Mouse (Mus musculus) ovary, postnatal 36 days (tissue): ENCODE measurements at regions not wholly inside any gene's neighbourhood (a gene's known extent, or its start where the extent isn't known, plus 50 kb on each side); places are given as distances from the start of the nearest gene placed in this dataset.

Source experiments
- DNase-seq: peaks from one replicate; pipeline ENCODE4 v3.0.0; 2022; ENCODE audit warnings: low spot score, mixed read lengths

DNA sequence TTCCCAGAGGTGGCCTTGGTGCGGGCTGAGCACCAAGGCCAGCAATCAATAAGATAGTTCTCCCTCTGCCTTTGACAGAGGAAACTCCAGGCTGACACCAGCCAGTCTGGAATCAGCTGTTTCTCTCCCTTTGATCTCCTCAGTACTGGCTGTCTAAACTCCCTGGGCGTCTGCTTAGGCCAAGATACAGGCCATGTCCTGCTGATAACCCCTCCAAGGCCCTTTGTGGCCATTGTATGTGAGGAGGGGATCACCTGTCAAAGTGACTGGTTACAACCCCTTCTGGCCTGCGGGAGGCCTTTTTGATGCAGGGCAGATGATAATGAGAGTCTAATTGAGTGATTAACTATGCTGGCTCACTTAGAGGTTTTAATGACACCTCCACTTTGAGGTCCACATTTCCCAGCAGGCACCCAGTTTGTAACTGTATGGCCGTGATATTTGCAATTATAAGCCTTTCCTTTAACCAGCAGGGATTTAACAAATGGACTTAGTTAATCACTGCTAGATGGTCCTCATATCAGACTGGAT lies 777.8 kb downstream of the Kcnj2 start:
- no peak for DNase-seq

DNA sequence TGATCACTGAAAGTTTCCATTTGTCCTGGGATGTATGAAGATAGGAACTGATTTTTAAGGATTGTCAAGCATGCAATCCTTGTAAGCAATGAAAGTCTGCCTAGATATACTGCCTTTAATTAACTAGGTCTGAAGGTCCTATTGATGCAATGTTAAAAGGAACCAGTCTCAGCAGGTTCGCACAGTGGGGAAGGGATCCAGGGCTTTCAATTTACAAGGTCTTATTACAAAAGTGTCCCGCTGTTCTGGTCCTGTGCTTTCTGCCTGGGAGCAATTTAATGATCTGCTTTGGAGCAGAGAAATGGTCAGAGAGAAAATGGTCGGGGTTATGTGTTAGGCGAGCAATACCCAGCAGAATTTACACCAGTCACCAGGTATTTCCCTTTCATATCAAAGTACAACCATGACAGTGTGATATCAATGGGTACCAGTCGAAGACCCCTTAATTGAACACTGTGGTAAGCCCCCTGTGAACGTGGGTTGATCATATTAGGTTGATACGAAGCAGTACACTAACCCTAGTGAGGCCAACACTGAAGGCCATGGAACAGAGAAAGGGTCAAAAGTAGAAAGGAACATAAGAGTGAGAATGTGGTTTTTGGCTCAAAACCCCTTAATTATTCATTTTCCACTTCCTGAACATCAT lies 778.5 kb downstream of the Kcnj2 start:
- DNase-seq = no peak

DNA sequence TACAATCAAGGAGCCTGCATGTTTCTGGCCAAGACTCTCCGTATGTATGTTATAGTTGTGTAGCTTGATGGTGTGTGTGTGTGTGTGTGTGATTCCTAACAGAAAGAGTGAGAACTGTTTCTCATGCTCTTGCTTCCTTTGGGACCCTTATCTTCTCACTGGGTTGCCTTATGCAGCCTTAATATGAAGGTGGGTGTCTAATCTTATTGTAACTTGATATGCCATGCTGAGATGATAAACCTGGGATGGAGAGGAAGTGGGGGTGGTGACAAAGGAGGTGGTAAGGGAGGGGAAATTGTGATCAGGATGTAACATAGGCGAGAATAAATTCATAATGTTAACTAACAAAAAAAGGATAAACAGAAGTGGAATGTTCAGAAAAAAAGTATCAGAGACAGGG lies 791.3 kb downstream of the Kcnj2 start:
- no peak for DNase-seq

DNA sequence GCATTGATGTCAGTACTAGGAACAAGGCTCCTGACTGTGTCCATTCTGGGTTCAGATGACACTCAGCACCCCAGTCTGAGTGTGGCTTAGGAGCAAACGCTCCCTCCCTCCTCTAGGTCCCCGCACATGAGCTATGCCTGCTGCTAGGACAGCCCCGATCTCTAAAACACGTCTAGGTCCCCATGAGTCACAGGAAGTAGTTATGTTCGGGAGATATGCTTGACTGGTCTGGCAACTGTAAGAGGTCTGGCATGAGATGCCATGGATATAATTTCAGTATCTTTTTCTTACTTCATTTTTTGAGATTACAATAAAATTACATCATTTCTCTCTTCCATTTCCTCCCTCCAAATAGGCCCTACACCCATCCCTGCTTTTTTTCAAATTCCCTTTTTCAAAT lies 792.1 kb downstream of the Kcnj2 start:
- no peak for DNase-seq

DNA sequence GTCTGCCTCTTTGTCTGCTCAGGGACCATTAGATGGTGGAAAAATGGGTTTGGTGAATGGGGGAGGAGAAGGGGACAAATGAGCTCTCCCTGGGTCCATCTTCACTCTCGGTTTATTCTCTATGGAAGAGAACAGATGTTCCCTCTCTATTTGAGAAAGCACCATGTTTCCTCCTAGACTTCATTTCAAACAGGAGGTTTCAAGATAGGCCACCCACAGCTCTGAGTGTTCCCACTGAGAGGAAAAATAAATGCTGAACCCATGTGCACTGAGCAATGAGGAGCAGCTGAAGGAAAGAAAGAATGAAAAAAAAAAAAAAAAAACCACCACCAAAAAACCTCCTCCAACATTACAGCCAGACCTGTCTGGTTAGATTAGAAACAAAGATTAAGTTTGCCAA lies 799.2 kb downstream of the Kcnj2 start:
- no peak for DNase-seq

DNA sequence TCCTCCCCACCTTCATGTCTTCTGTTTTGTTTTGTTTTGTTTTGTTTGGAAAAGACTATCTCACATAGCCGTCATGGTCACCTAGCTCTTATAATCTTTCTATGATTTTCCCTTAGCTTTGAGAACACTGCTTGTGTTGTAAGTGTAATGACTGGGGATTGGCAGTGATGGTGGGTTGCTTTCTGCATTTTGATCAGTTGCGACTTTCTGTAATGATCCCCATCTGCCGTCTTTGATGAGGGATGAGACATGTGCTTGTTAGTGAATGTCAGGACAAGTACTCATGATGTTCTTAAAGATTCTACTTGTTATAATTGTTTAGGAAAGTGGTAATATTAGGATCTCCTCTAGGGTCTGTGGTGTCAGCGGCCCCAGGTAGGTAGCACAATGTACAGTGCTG lies 809.4 kb downstream of the Kcnj2 start:
- no peak for DNase-seq

DNA sequence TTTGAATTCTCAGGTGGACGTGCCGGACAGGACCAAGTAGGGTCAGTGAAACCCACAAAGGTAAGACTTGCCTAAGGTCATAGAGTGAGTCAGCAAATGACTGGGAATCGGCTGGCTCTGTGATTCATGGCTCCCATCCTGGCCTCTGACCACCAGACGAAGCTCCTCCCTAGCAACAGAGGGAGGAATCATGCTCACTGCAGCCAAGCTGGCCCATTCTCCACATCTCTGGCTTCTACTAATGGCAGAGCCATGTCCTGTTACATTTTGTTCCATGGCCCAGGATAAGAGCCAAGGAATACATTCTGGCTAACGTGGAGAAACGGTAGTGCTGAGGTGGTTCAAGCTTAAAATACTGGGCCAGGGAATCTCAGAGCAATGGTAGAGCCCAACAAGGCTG lies 814.2 kb downstream of the Kcnj2 start:
- DNase-seq = no peak

DNA sequence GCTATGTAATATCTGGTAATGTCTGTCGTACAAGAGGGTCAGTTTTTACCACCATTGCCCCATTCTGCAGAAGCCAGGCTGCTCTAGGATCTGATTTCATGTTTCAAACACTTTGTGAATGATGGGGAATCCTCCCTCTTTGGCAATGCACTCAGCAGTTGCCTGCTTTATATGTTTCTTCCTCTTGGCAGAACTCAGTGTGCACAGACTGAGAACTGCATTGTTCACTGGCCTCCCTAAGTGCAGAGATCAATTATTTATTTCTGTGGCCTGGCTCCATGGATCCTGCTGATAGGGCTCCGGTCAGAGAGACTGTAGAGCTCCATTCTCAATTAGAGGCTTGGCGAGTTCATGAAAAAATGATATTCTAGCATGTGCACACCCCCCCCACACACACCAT lies 824.1 kb downstream of the Kcnj2 start:
- no peak for DNase-seq

DNA sequence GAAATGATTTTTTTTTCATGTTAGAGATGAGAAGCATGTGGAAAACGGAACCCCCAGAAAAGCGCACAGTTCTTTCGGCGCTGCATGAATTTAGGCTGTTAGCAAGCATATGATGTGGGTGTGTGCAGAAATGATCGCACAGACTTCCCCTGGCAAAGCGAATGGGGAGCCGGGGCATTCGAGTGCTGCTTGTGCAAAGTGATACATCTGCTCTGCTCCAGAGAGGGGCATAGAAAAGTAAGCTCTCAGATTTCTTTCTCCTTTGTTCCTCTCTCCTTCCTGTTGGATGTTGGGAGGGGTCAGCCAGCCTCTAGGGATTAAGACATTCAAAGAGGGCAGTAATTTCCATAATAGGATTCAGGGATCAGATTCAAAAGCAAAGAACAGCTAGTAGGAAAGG lies 827.9 kb downstream of the Kcnj2 start:
- no peak for DNase-seq

DNA sequence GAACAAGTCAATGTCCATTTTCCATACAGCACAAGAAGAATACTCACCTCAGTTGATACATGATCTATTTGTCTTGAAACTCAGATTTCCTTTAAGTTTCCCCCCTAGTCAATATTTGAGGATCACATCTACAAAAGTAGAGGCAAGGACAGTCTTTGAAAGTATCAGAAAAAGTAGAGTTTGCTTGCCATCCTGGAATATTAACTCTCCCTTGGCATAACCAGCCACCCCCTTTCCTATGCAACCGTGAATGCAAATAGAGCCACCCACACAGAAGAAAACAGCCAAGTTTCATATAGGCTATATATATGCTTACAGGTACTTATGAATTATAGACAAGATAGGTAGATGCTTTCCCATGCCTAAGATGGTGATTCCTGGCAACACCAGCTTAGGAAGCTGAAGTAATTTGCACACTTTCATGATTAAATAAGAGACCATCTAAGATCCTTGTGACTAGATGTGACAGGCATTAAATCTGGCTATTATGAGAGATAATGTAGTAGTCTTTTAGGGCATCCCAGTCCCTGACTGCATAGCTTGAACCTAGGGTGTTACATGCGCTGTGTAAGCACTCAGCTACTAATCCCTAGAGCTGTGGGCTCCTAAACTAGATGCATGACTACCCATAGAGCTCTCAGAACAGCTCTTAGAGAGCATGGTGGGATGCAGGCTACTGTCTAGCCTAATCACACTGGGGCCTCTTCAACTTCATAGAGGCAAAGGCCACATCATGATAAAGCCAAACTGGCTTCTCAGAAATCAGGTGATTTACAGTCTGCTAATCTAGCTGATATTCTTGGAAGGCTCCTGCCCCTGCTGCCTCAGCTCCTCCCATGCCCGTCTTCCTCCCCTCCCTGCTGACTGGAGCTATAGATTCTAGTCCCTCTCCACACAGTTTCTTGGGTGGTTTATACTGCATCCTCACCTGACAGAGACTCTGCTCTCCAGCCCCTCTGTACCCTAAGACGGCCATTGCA lies 829.5 kb downstream of the Kcnj2 start:
- DNase-seq = no peak

DNA sequence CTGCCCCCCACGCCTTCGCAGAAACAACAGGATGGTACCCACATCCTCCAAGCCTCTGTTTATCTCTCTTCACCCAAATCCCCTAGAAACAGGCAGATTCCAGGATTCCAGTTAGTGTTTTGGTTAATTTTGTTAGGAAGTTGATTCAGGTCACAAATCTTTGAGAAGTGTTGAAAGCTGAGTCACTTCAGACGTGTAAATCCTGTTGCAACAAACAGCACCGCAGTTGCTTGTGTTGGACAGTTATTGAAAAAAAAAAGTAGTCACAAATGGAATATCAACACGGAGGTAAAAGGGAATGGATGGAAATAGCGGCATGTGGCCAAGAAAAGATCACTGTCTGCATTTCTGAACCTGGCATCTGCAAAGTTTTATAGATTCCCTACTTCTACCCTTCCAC lies 831.0 kb downstream of the Kcnj2 start:
- DNase-seq = no peak

DNA sequence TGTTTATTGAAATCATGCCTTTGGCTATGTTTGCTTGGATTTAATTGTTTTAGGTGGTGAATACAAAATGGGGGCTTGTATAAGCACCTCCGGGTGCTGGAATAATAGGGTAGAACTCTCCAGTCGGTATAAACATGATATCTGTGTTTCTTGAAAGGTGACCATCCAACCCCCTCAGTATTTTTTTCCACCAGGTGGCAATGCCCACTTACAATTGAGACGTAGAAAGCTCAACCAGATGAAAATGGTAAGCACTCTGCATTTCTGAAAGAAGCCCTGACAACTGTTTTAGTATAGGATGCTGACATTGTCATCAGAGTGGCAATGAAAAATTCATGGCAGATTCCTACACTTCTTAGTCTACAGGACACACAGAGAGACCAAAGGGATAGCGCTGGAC lies 838.1 kb downstream of the Kcnj2 start:
- no peak for DNase-seq

DNA sequence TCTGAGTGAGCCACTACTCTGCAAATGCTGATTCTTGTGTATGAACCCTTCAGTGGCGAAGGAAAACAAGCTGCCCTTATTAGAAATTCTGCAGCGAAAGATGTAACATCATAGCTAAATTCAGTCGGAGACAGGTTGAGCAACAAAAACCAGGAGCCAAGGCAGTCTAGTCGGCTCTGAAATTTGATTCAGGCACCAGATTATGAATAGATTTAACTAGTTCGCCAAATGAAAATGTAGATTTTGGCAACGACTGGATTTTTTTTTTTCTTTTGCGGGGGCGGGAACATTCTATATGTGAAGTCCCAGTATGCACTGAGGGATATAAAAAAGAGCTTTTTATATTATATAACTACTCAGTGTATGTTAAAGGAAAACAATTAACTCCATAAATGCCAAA lies 847.9 kb downstream of the Kcnj2 start:
- no peak for DNase-seq

DNA sequence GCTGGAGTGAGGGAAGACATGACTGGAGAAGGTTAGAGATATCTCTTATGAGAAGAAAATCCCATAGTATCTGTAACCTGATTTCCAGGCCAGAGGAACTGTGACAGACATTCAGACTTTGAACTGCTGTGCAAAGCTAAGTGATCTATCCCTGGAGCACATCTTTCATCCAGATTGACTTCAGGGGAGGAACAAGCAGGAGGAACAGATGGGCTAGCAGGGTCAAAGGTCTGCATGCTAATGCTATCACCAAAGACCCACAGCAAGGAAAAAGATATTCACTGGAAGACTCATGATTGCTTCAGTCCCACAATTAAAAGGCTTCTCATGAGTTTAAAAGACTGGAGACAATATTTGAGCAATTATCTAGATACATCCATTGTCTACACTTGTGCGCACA lies 855.7 kb upstream of the Sox9 start:
- no peak for DNase-seq

DNA sequence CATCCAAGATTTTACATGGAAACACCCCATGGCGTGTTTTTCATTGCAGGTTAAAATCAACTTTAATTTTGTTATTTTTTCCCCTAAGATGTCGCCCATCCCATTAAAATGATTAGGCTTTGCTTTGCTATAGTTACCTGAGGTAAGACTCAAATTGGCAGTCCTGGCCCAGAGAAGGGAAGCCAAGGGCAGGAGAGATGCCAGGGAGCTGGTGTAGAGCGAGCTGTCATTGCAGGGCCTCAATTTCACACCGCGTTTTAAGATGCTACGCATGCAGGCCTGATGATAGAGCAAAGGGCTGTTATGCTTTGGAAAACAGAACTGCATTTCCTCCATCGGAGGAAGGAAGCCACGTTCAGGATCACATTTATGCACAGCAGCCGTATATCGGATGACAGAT lies 852.7 kb upstream of the Sox9 start:
- DNase-seq = no peak

DNA sequence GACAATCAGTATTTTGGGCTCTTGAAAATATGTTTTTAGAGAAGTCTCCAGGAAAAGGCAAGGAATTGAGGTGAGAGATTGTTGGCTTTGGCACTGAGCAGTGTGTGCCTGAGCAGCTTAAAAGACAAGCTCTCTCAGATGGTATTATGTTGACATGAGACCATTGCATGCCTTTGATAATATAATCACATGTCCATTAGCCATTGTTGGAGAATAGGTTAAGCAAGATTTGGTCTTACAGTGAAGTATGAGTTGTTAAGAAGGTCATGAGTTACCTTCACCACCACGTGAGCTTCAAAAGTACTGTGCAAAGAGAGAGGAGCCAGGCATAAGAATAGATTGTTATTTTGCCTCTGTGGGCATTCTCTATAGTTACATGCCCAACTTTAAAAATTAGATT lies 850.0 kb upstream of the Sox9 start:
- no peak for DNase-seq

DNA sequence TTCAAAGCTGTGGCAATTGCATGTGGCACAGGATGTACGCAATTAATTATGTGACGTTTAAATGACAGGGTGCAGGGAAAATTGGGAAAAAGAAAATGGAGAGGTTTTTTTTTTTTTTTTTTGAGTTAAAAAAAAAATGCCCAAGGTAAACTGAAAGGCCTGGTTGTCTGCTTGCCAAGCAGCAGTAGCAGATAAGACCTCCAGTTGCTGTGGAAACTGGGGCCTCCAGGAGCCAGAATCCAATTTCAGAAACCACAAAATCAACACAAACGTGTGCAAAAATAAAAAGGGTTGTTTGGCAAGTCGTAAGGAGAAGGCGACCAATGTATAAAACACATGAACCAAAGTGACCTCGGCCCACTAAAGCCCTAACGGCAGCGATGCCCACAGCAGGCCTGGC lies 837.7 kb upstream of the Sox9 start:
- DNase-seq = peak; percentile 11

DNA sequence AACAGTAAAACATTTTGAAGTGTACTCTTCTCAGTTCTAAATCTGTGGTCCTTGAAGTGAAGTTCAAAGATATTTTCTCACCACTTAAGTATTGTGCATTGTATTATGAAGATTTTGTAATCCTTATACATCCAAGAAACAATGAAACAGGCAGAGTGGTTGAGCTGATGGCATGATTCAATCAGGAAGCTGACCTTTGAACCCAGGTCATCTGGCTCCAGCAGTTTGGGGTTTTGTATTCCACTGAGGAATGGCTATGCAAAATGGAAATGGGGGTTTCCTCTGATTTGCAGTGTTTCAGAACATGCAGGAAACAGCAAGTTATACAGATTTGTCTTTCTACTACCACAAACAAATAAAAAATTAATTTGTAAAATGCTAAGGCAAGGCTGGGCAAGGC lies 836.2 kb upstream of the Sox9 start:
- no peak for DNase-seq

DNA sequence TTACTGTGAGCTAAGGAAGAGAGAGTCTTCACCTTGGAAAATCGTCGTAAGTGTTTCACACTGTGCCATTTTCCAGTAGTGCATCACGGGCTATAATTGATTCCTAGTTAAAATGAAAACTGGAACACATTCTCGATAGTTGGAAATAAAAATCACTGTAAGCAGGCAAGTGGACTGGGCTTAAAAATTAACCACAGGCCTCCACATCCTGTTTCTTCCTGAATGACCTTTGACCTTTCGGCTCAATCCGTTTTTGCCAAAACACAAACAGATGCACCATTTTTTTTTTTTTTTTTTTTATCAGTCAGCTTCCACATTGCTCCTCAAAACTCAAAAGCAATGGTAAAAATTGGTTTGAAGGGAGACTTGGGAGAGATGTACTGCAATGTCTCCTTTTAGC lies 834.4 kb upstream of the Sox9 start:
- DNase-seq = no peak

DNA sequence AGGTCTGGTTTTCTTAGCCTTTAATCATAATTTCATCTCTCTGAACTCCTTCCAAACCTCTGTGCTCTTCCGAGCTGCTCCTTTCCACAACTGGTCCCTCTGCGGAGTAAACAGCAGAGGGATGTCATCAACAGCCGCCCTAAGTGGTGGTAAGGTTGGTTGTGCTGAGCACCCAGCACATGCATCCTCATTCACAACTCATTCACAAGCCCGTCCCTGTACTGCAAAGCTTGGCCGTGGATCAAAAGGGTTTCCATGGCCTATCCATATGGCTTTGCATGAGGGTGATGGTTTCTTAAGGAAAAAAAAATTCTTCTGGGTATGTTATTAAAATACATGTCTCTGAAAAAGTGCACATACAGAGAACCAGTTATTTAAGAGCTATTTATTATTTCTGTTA lies 828.6 kb upstream of the Sox9 start:
- no peak for DNase-seq

DNA sequence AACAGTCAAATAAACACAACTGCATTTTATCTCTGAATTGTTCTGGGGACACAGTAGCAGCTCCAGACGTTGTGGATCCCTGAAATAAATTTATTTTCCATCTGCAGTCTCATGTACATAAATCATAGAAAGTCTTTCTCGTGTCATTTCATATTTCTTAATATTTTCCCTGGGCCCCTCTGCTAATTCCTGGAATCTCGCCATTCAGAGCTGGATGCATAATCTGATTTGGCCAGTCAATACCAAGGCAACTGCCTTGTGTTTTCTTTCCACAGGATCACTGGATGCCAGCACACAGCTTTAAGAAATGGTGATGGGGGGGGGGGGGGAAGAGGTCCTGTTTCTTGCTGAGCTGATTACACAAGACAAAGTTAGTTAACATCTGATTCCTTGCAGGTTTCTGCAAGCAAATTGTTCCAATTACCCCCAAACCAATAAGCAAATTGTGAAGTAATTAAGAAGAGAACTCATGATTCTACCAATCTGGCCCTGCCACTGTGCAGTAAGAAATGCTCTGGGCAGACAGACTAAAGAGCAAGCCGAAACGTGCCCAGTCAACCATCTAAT lies 824.2 kb upstream of the Sox9 start:
- DNase-seq = no peak

DNA sequence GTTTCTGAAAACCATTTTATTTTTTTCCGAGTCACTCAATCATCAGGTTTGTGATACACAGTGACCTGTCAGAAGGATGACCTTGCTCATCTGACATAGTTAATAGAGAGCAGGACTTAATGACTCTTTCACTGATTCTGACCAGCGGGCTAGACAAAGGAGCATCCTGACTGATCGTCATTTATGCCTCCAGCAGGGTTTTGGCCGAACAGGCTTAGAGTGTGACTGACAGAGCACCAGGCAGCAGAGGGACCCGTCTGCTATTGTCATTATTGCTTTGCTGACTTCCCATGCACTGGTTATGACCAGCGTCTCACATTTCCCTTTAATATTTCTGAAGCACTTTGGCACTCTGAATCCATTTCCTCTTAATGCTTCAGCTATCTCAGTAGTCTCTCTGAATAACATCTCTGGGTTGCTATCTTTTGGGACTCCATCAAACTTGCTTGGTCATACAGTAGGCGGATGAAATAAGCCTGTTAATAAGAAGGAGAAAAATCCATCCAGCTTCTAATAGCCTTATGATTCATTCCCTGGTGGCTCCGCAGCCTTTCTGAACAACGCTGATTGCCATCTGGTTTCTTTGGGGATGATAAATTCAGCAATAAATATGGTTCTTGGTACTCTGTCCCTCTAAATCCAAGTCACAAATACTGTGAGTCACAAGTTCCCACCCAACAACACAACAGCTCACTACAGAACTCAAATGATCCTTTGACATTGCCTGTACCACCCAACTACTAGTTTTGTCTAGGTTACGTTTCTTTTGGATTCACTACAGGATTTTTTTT lies 820.8 kb upstream of the Sox9 start:
- no peak for DNase-seq
